8 mouse cellular contexts compared by ENCODE assay signal in genomic region chr12:72821589-72821988, GRCm38 (mm10).
DNase-seq lines count a peak whose midpoint lies in the region; ATAC-seq and TF ChIP-seq lines count a peak whose summit lies in the region.

No protein-coding gene starts in this region.

- TF ChIP-seq CTCF in ES-Bruce4 (IDR thresholded peaks at IDR 0.05; ENCODE audit: low read depth, low read length): no peak

- ATAC-seq in heart, embryonic 12.5 days (ENCODE audit: insufficient number of reproducible peaks, low FRiP score): no peak

- H3K4me1 ChIP-seq in heart, embryonic 12.5 days (replicated peaks): no peaks in the 10 kb centered on the region
- peaks cover 3% of the 10 kb centered on the region for H3K4me1 ChIP-seq in ES-Bruce4 (ENCODE audit: control insufficient read depth, insufficient read depth, low read length)
- peaks cover 13% of the 10 kb centered on the region for H3K4me1 ChIP-seq in hindbrain, embryonic 10.5 days (replicated peaks)
- peaks cover 14% of the 10 kb centered on the region for H3K4me1 ChIP-seq in midbrain, embryonic 10.5 days

- H3K36me3 ChIP-seq in heart, embryonic 12.5 days: no peaks in the 10 kb centered on the region
- H3K36me3 ChIP-seq in ES-Bruce4 (ENCODE audit: control insufficient read depth, insufficient read depth, low read length, poor library complexity, severe bottlenecking): no peaks in the 10 kb centered on the region
- no peaks in the 10 kb centered on the region for H3K36me3 ChIP-seq in hindbrain, embryonic 10.5 days
- no peaks in the 10 kb centered on the region for H3K36me3 ChIP-seq in midbrain, embryonic 10.5 days

- H3K9me3 ChIP-seq in heart, embryonic 12.5 days (replicated peaks): no peaks in the 10 kb centered on the region
- no peaks in the 10 kb centered on the region for H3K9me3 ChIP-seq in ES-Bruce4 (replicated peaks; ENCODE audit: control insufficient read depth, insufficient read depth, low read length, poor library complexity, severe bottlenecking)
- no peaks in the 10 kb centered on the region for H3K9me3 ChIP-seq in hindbrain, embryonic 10.5 days
- no peaks in the 10 kb centered on the region for H3K9me3 ChIP-seq in midbrain, embryonic 10.5 days (replicated peaks)

- peaks cover 21% of the 10 kb centered on the region; the same call in 1 of the 2 replicates for H3K27me3 ChIP-seq in heart, embryonic 12.5 days (replicated peaks)
- no peaks in the 10 kb centered on the region for H3K27me3 ChIP-seq in ES-Bruce4 (ENCODE audit: control insufficient read depth, insufficient read depth, low read length, poor library complexity, severe bottlenecking)
- peaks cover 45% of the 10 kb centered on the region for H3K27me3 ChIP-seq in hindbrain, embryonic 10.5 days (ENCODE audit: insufficient read depth, poor library complexity, severe bottlenecking)
- peaks cover 77% of the 10 kb centered on the region for H3K27me3 ChIP-seq in midbrain, embryonic 10.5 days (ENCODE audit: low read depth, poor library complexity, severe bottlenecking)

- intact Hi-C loops in heart, postnatal 25 days (cut with DNase I): no loop called here

- no peak for TF ChIP-seq POLR2A in ES-Bruce4 (IDR thresholded peaks at IDR 0.05; ENCODE audit: insufficient read depth, low read length)

- H3K9ac ChIP-seq in heart, embryonic 12.5 days: peak overlapping the region; percentile 59; the same call in 1 of the 2 replicates
- peak overlapping the region; percentile 28; the same call in 1 of the 2 replicates for H3K9ac ChIP-seq in ES-Bruce4 (ENCODE audit: low read depth, poor library complexity, severe bottlenecking)

- 0 out of 2 replicates have a peak overlapping the region, but pooled peaks have one; percentile 37 for H3K27ac ChIP-seq in heart, embryonic 12.5 days (ENCODE audit: poor library complexity, severe bottlenecking)
- peak overlapping the region; percentile 90 for H3K27ac ChIP-seq in ES-Bruce4 (ENCODE audit: insufficient read depth, low read length)
- H3K27ac ChIP-seq in hindbrain, embryonic 10.5 days: peak overlapping the region; percentile 82
- peak overlapping the region; percentile 79 for H3K27ac ChIP-seq in midbrain, embryonic 10.5 days (replicated peaks)

- no peak for DNase-seq in heart, postnatal 25 days (ENCODE audit: low spot score)
- DNase-seq in hindbrain, embryonic 10.5 days (ENCODE audit: low spot score): no peak
- DNase-seq in midbrain, embryonic 10.5 days (ENCODE audit: low spot score): no peak
- no peak for DNase-seq in c-Kit-positive CD71-positive TER-119-positive erythroid progenitor cells, embryonic 14.5 days (ENCODE audit: low spot score)
- DNase-seq in right cerebral cortex, adult 18-20 months: no peak
- DNase-seq in urinary bladder, postnatal 14 days (ENCODE audit: low spot score): no peak

- H3K4me2 ChIP-seq in heart, embryonic 12.5 days: peak overlapping the region; percentile 84

- H3K4me3 ChIP-seq in heart, embryonic 12.5 days: peak overlapping the region; percentile 52
- 0 out of 2 replicates have a peak overlapping the region, but pooled peaks have one; percentile 19 for H3K4me3 ChIP-seq in ES-Bruce4 (ENCODE audit: low read depth, low read length)
- H3K4me3 ChIP-seq in hindbrain, embryonic 10.5 days: peak overlapping the region; percentile 57
- H3K4me3 ChIP-seq in midbrain, embryonic 10.5 days: peak overlapping the region; percentile 54

- 35% methylated on average over 6 of the region's 6 CpGs for WGBS in heart, embryonic 12.5 days
- 43% methylated on average over 6 of the region's 6 CpGs for WGBS in hindbrain, embryonic 10.5 days
- WGBS in midbrain, embryonic 10.5 days: 44% methylated on average over 6 of the region's 6 CpGs

- TF ChIP-seq EP300 in ES-Bruce4 (IDR thresholded peaks at IDR 0.05; ENCODE audit: insufficient read depth, low read depth, low read length): no peak

Comparison
In these comparisons a context has a peak if more than half of its experiments do, and no peak if none do; other contexts are left out.
1. H3K27ac ChIP-seq: peak in every context shown above with its lines; median percentile 90 in ES-Bruce4; 82 in hindbrain, embryonic 10.5 days; 79 in midbrain, embryonic 10.5 days; 37 in heart, embryonic 12.5 days.